Mouse (Mus musculus) embryonic facial prominence, embryonic 14.5 days (tissue): ENCODE results near the gene Fam178b. TPM values are rescaled to one million over a fixed set of nuclear protein-coding genes. Genes with fewer than 3 reads are reported as not detected.
"Not testable (repeated sequence)": the region's sequence is repeated elsewhere in the genome, so short reads cannot be mapped to it uniquely, and the experiment has no call there.

Experiments
- ATAC-seq: fragments of 200-750 bp; cut with Nextera tagmentation; 2 replicates; pipeline ENCODE4 v1.8.0; 2017; ENCODE audit warnings: low read depth, moderate number of reproducible peaks, moderate TSS enrichment
- DNase-seq: peaks from one replicate; pipeline ENCODE4 v3.0.0-alpha.2; 2015; ENCODE audit warnings: low spot score
- H3K27ac ChIP-seq: fragments of 300-500 bp; sonication (generic); replicated peaks from 2 replicates; pipeline ENCODE4 v1.5.1; 2014; ENCODE audit warnings: low read depth, mild to moderate bottlenecking, low read length, moderate library complexity
- H3K27me3 ChIP-seq: fragments of 300-500 bp; sonication (generic); replicated peaks from 2 replicates; pipeline ENCODE4 v1.6.1; 2014; ENCODE audit warnings: low read length; ENCODE audit not compliant: control insufficient read depth, insufficient read depth
- H3K36me3 ChIP-seq: fragments of 300-500 bp; sonication (generic); 2 replicates; pipeline ENCODE4 v1.6.1; 2014; ENCODE audit warnings: low read length, mixed read lengths; ENCODE audit not compliant: control insufficient read depth, insufficient read depth
- H3K4me1 ChIP-seq: fragments of 300-500 bp; sonication (generic); 2 replicates; pipeline ENCODE4 v1.6.1; 2014; ENCODE audit warnings: antibody characterized with exemption, low read length; ENCODE audit not compliant: control insufficient read depth, insufficient read depth
- H3K4me2 ChIP-seq: fragments of 300-500 bp; sonication (generic); 2 replicates; pipeline ENCODE4 v1.6.1; 2014; ENCODE audit warnings: low read depth, mild to moderate bottlenecking, low read length, moderate library complexity, mixed read lengths
- H3K4me3 ChIP-seq: fragments of 300-500 bp; sonication (generic); 2 replicates; pipeline ENCODE4 v1.5.1; 2014; ENCODE audit warnings: low read depth, mild to moderate bottlenecking, low read length
- H3K9ac ChIP-seq: fragments of 300-500 bp; sonication (generic); 2 replicates; pipeline ENCODE4 v1.6.1; 2014; ENCODE audit warnings: low read depth, mild to moderate bottlenecking, low read length, moderate library complexity, mixed read lengths
- H3K9me3 ChIP-seq: fragments of 300-500 bp; sonication (generic); 2 replicates; pipeline ENCODE4 v1.6.1; 2016; ENCODE audit warnings: low read length; ENCODE audit not compliant: control insufficient read depth
- WGBS: fragments of 180-500 bp; shearing (Covaris S2); extraction: QIAGEN DNeasy Blood & Tissue Kit; methylation state at CpG from one replicate; pipeline ENCODE4 v1.1.7; 2014; 5-methylcytosine and 5-hydroxymethylcytosine counted together
- polyA plus RNA-seq: library from polyadenylated mRNA; unstranded; fragments of >200 nt; fragmentation: Nextera tagmentation; extraction: Ambion mirVana; gene quantifications from 2 replicates; pipeline ENCODE4 v1.2.1, GENCODE M21; 2014

Fam178b gene
- polyA plus RNA-seq, 1 experiment from 2014 or later, result 1.6 TPM

GRCm38 (mm10) chr1:36630053-36630739 is 52.8 kb downstream of the Fam178b start:
- Histone ChIP-seq H3K4me2 (no peak overlapping the region), H3K27me3 (no peaks in the 10 kb centered on the region), H3K9me3 (no peaks in the 10 kb centered on the region), H3K27ac (no peak overlapping the region), H3K4me1 (no peaks in the 10 kb centered on the region), H3K36me3 (no peaks in the 10 kb centered on the region), H3K9ac (no peak overlapping the region), H3K4me3 (no peak overlapping the region)
- WGBS, result 62% methylated on average over 3 of the region's 3 CpGs
- no peak for ATAC-seq
- no peak for DNase-seq

GRCm38 (mm10) chr1:36628585-36628984 is 54.4 kb downstream of the Fam178b start:
- 39% methylated on average over 8 of the region's 8 CpGs for WGBS
- no peak overlapping the region for H3K27ac ChIP-seq
- no peak overlapping the region for H3K9ac ChIP-seq
- H3K9me3 ChIP-seq, result 0 out of 2 replicates have a peak, but pooled peaks cover 3% of the 10 kb centered on the region
- H3K4me3 ChIP-seq, result no peak overlapping the region
- H3K36me3 ChIP-seq, result no peaks in the 10 kb centered on the region
- no peak overlapping the region for H3K4me2 ChIP-seq
- DNase-seq (no peak), ATAC-seq (no peak)
- no peaks in the 10 kb centered on the region for H3K4me1 ChIP-seq
- no peaks in the 10 kb centered on the region for H3K27me3 ChIP-seq

GRCm38 (mm10) chr1:36625442-36625841 is 57.5 kb downstream of the Fam178b start:
- H3K4me3 ChIP-seq, result no peak overlapping the region
- H3K9me3 ChIP-seq, result 0 out of 2 replicates have a peak, but pooled peaks cover 8% of the 10 kb centered on the region
- no peak overlapping the region for H3K4me2 ChIP-seq
- no peaks in the 10 kb centered on the region for H3K27me3 ChIP-seq
- 77% methylated on average over 5 of the region's 5 CpGs for WGBS
- H3K4me1 ChIP-seq, result no peaks in the 10 kb centered on the region
- no peak overlapping the region for H3K27ac ChIP-seq
- H3K36me3 ChIP-seq, result no peaks in the 10 kb centered on the region
- H3K9ac ChIP-seq, result no peak overlapping the region
- ATAC-seq (no peak), DNase-seq (no peak)

GRCm38 (mm10) chr1:36615958-36616357 is 67.0 kb downstream of the Fam178b start:
- not testable (repeated sequence) for H3K4me3 ChIP-seq, H3K36me3 ChIP-seq, H3K4me2 ChIP-seq, H3K9me3 ChIP-seq, H3K27me3 ChIP-seq, DNase-seq, ATAC-seq, H3K9ac ChIP-seq, H3K27ac ChIP-seq
- 78% methylated on average over 5 of the region's 5 CpGs for WGBS
- peaks cover 10% of the 10 kb centered on the region; the same call in 1 of the 2 replicates for H3K4me1 ChIP-seq

- peaks cover 10% of the 10 kb centered on the region; the same call in 1 of the 2 replicates for H3K4me1 ChIP-seq
- no peak overlapping the region for H3K27ac ChIP-seq
- WGBS, result 67% methylated on average over 8 of the region's 8 CpGs
- no peaks in the 10 kb centered on the region for H3K36me3 ChIP-seq
- H3K4me2 ChIP-seq, result no peak overlapping the region
- no peak overlapping the region for H3K4me3 ChIP-seq
- ATAC-seq (no peak), DNase-seq (peak; percentile 70)
- H3K9me3 ChIP-seq, result no peaks in the 10 kb centered on the region
- H3K27me3 ChIP-seq, result no peaks in the 10 kb centered on the region
- no peak overlapping the region for H3K9ac ChIP-seq
These were observed 67.8 kb downstream of the Fam178b start for GRCm38 (mm10) chr1:36615188-36615587.

- ATAC-seq (no peak), DNase-seq (no peak)
- Histone ChIP-seq H3K27me3 (no peaks in the 10 kb centered on the region), H3K9ac (no peak overlapping the region), H3K4me3 (no peak overlapping the region), H3K4me2 (no peak overlapping the region), H3K36me3 (no peaks in the 10 kb centered on the region), H3K9me3 (no peaks in the 10 kb centered on the region), H3K4me1 (peaks cover 10% of the 10 kb centered on the region; the same call in 1 of the 2 replicates), H3K27ac (no peak overlapping the region)
- WGBS, result 84% methylated on average over 1 of the region's 1 CpGs
These were observed 68.4 kb downstream of the Fam178b start for GRCm38 (mm10) chr1:36614584-36614983.

- Histone ChIP-seq H3K27ac (no peak overlapping the region), H3K4me3 (no peak overlapping the region), H3K36me3 (no peaks in the 10 kb centered on the region), H3K4me2 (no peak overlapping the region), H3K4me1 (peaks cover 10% of the 10 kb centered on the region; the same call in 1 of the 2 replicates), H3K9me3 (no peaks in the 10 kb centered on the region), H3K9ac (no peak overlapping the region), H3K27me3 (no peaks in the 10 kb centered on the region)
- 88% methylated on average over 10 of the region's 10 CpGs for WGBS
- DNase-seq, result no peak
- ATAC-seq, result peak; percentile 62; the same call in 1 of the 2 replicates
These were observed 69.5 kb downstream of the Fam178b start for GRCm38 (mm10) chr1:36613374-36613895.

GRCm38 (mm10) chr1:36612362-36612761 is 70.6 kb downstream of the Fam178b start:
- no peaks in the 10 kb centered on the region for H3K9me3 ChIP-seq
- peak overlapping the region; percentile 58 for H3K27ac ChIP-seq
- ATAC-seq (no peak), DNase-seq (no peak)
- H3K27me3 ChIP-seq, result no peaks in the 10 kb centered on the region
- no peak overlapping the region for H3K4me2 ChIP-seq
- H3K4me1 ChIP-seq, result peaks cover 10% of the 10 kb centered on the region; the same call in 1 of the 2 replicates
- peak overlapping the region; percentile 40; the same call in 1 of the 2 replicates for H3K9ac ChIP-seq
- no peak overlapping the region for H3K4me3 ChIP-seq
- WGBS, result 75% methylated on average over 6 of the region's 6 CpGs
- no peaks in the 10 kb centered on the region for H3K36me3 ChIP-seq
